Mouse (Mus musculus): Measurements from ENCODE around the gene Cntd1.

Cntd1 gene

GRCm38 (mm10) chr11:101253613-101254389 lies 25.0 kb upstream of the Cntd1 start, which contains the start of gene Vps25:
Vps25 (plus strand) TSS chr11:101253707.
- DNase-seq (ENCODE audit: low read depth, low spot score) = peak; percentile 91

DNA sequence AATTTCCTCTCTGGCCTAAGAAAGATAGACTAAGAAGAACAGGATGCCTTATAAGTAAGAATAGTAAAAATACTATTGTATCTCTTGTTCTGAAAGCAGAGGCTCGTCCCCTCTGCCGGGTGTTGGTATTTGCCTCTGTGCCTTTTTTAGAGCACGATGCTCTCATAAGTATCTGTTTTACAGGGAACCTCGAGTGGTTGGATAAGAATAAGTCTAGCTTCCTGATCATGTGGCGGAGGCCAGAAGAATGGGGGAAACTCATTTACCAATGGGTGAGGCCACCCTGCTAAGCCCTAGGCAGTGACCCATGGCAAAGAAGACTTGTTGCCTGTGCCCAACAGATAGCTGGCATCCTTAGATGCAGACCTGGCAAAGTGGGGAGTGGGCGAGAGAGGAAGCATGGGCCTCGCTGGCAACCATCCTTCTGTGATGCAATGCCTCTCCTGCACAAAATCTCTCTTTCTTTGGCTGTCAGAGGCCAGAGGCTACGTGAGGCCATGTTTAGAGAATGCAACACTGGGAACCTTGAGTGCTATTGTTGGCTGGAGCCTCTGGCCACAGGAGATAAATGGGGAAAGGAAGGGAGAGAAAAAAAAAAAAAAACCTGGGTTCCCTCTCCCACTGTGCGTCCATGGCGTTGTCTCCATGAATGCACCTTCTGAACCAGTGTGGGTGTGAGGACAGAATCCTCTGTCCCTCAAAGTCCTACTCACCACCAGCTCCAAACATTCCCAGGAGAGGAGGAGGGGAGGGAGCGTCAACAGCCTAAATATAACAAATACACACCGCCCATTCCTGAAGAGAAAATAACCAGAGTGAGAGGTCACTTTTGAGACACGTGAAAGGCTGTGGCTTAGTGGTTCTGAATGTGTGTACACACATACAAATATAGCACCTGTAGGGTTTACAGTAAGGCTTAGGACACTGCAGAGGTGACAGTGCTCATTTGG lies 22.7 kb upstream of the Cntd1 start:
- no peak for DNase-seq (ENCODE audit: low read depth, low spot score)

DNA sequence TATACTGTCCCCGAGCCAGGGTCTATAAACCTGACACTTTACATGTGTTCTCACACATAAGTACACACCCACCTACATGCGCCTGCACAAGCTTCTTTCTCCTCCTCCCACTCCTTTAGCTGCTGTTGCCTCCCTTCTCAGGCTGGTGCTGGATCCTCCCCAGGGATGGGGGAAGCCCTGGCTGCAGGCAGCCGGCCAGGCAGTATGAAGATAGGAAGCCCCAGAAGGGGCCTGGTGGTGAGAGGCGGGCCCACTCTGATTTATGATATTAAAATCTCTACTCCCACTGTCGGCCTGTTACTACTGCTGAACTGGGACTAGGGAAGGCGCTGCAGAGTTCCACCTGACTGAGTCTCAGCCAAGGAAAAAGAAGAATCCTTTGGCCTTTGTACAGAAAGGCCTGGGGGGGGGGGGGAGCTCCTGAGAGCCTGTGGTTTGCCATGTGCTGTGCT lies 19.5 kb upstream of the Cntd1 start:
- no peak for DNase-seq (ENCODE audit: low read depth, low spot score)

DNA sequence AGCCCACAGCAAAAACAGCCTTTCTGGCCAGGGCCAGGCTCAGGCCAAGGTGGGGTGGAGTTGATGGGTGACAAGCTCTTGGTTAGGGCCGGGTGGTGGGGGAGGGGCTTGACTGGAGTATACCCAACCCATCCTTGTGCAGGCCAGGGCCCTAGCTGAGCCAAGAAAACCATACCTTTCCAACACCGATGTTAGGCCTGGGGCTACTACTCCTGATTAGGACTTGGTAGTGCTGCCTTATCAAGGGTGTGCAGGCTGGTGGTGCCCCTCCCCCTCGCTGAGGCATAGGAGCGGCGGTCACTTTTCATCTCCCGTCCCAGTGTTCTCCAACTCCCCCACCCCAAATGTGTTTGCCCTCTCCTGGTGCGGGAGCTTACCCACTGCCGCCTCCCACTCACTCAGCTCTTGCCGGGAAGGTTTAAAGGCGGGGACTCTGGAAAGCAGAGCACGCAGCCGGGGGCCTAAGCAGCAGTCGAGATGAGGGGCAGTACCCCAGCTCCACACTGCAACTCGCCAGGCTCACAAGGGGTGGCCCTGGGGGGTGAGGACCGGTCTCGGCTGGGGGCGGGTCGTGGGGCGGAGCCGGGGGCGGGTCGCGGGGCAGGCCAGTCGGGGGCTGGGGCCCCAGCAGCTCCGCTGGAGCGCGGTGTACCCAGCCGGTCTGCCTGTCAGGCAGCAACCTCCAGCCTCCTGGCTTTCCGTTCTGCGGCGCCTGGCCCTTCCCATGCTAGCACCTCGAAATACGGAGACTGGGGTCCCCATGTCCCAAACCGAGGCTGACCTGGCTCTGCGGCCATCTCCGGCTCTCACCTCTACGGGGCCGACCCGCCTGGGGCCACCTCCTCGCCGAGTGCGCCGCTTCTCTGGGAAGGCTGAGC lies 18.6 kb upstream of the Cntd1 start, which contains the start of gene Wnk4:
Wnk4 (plus strand) TSS at position 620 of the 878 bp plus-strand sequence.
- DNase-seq (ENCODE audit: low read depth, low spot score) = peak; percentile 74

DNA sequence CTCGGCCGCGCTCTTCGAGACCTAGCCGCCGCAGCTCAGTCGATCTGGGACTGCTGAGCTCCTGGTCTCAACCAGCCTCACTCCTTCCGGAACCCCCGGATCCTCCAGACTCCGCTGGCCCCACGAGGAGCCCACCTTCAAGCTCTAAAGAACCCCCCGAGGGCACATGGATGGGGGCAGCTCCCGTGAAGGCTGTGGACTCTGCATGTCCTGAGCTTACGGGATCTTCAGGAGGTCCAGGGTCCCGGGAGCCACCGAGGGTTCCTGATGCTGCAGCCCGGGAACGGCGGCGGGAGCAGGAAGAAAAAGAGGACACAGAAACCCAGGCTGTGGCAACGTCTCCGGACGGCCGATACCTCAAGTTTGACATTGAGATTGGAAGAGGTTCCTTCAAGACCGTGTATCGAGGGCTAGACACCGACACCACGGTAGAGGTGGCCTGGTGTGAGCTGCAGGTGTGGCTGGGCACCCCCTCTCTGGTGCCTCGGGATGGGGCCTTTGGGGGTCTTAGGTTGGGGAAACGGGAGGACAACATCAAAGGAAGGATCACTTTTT lies 17.9 kb upstream of the Cntd1 start:
- no peak for DNase-seq (ENCODE audit: low read depth, low spot score)

GRCm38 (mm10) chr11:101262272-101262967 lies 16.4 kb upstream of the Cntd1 start:
- no peak for DNase-seq (ENCODE audit: low read depth, low spot score)

GRCm38 (mm10) chr11:101263138-101263988 lies 15.4 kb upstream of the Cntd1 start:
- no peak for DNase-seq (ENCODE audit: low read depth, low spot score)

GRCm38 (mm10) chr11:101263989-101264280 lies 14.9 kb upstream of the Cntd1 start:
- DNase-seq (ENCODE audit: low read depth, low spot score) = no peak

GRCm38 (mm10) chr11:101264954-101265471 lies 13.8 kb upstream of the Cntd1 start:
- DNase-seq (ENCODE audit: low read depth, low spot score) = no peak

- no peak for DNase-seq (ENCODE audit: low read depth, low spot score)
Observed at GRCm38 (mm10) chr11:101265906-101266305, 12.9 kb upstream of the Cntd1 start.

GRCm38 (mm10) chr11:101269577-101270116 lies 9.2 kb upstream of the Cntd1 start:
- peak; percentile 32 for DNase-seq (ENCODE audit: low read depth, low spot score)

DNA sequence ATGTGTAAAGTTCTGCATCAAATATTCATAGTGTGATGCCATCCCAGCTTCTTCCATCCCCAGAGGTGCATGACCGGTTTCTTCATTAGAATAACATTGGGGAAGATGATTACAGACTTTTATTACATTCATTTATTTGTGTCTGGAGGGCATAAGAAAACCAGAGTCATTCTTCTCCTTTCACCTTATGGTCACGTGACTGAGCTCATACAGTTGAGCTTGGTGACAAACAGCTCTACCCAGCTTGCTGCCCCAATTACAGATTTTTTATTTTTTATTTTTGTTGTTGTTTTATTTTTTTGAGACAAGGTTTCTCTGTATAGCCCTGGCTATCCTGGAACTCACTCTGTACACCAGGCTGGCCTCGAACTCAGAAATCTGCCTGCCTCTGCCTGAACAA lies 6.4 kb upstream of the Cntd1 start:
- no peak for DNase-seq (ENCODE audit: low read depth, low spot score)

GRCm38 (mm10) chr11:101275309-101275708 lies 3.5 kb upstream of the Cntd1 start:
- no peak for DNase-seq (ENCODE audit: low read depth, low spot score)

DNA sequence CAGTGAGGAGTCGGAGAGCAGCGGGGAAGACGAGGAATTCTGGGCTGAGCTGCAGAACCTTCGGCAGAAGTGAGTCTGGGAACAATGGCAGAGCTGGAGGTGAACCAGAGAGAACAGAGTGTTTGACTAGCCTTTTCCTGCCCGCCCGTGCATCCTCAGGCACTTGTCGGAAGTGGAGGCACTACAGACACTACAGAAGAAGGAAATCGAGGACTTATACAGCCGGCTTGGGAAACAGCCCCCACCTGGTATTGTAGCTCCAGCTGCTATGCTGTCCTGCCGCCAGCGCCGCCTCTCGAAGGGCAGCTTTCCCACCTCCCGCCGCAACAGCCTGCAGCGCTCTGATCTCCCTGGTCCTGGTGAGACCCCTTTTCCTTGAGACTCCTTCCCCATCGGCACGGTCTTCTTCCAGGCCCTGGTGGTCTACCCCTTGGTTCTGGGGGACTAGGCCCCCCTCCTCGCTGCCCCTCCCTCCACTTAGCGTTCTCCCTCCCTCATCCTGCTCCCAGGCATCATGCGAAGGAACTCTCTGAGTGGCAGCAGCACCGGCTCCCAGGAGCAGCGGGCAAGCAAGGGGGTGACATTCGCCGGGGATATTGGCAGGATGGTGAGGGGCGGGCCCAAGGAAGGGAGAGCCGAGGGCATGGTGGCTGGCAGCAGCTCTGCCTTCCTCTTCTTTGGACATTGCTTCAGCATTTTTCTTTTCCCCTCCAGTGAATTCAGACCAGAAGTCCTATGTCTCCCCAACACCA lies 2.3 kb upstream of the Cntd1 start:
- DNase-seq (ENCODE audit: low read depth, low spot score) = peak; percentile 31

GRCm38 (mm10) chr11:101277381-101278222 lies 1.2 kb upstream of the Cntd1 start:
- DNase-seq (ENCODE audit: low read depth, low spot score) = no peak

- DNase-seq (ENCODE audit: low read depth, low spot score) = no peak
Observed at GRCm38 (mm10) chr11:101279193-101279569, 369 bp downstream of the Cntd1 start.

DNA sequence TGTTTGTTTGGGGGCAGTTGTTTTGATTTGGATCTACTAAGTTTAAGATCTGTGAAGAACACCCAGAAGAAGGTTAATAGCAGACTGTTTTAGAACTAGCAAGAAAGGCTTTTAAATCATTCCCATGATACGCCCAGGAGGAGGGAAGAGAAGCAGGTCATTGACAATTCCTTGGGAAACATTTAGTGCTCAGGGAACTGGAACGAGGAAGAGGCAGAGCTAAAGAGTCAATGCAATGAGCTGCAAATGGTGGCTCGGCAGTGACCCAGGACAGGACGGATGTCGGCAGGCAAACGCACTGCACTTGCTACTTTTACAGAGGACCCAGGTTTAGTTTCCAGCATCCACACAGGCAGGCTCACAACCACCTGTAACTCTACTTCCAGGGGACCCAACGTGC lies 2.0 kb downstream of the Cntd1 start:
- DNase-seq (ENCODE audit: low read depth, low spot score) = no peak

DNA sequence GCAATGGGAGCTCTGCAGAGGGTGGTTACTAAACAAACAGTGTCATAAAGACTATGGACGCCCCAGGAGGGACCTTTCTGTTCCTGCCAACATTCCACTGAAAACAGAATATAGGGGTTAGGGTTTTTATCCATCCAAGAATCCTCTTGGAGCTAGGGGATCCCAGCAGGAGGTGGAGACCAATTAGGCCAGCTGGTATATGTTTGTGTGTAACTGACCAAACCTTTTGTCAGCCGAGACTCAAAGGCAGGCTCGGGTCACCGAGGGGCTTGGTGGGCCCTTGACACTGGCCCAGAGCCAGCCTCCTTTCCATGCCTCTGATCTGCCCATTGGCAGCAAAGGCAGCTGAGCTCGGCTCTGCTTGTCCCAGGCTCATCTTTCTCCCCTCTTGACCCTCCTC lies 4.1 kb downstream of the Cntd1 start:
- no peak for DNase-seq (ENCODE audit: low read depth, low spot score)

Measured in R1 (cell line).